Mouse (Mus musculus): ENCODE data around the gene Nf1. TPM values are rescaled to one million over a fixed set of nuclear protein-coding genes. Genes with fewer than 3 reads are reported as not detected.

The Nf1 gene
- polyA plus RNA-seq, 1 experiment from 2014 or later = 10.4 TPM

- Histone ChIP-seq H3K4me2 (ENCODE audit: low read depth, low read length, severe bottlenecking) (no peak overlapping the region), H3K27me3 (ENCODE audit: control insufficient read depth, insufficient read depth, low read length) (no peaks in the 10 kb centered on the region), H3K9ac (ENCODE audit: low read length) (no peak overlapping the region), H3K36me3 (ENCODE audit: control insufficient read depth, insufficient read depth, low read length) (no peaks in the 10 kb centered on the region), H3K4me3 (ENCODE audit: low read depth, low read length) (no peak overlapping the region), H3K9me3 (ENCODE audit: control insufficient read depth, low read length) (no peaks in the 10 kb centered on the region), H3K4me1 (replicated peaks; ENCODE audit: control insufficient read depth, insufficient read depth, low read length) (no peaks in the 10 kb centered on the region), H3K27ac (ENCODE audit: low read depth, low read length) (no peak overlapping the region)
- 86% methylated on average over 1 of the region's 1 CpGs for WGBS
- ATAC-seq (replicated peaks; ENCODE audit: low FRiP score) (no peak), DNase-seq (ENCODE audit: low spot score) (no peak)
Observed at GRCm38 (mm10) chr11:79519878-79520291, 180.4 kb downstream of the Nf1 start.

- Histone ChIP-seq H3K9me3 (ENCODE audit: control insufficient read depth, low read length) (no peaks in the 10 kb centered on the region), H3K9ac (ENCODE audit: low read length) (no peak overlapping the region), H3K4me1 (replicated peaks; ENCODE audit: control insufficient read depth, insufficient read depth, low read length) (no peaks in the 10 kb centered on the region), H3K27me3 (ENCODE audit: control insufficient read depth, insufficient read depth, low read length) (no peaks in the 10 kb centered on the region), H3K27ac (ENCODE audit: low read depth, low read length) (no peak overlapping the region), H3K4me3 (ENCODE audit: low read depth, low read length) (no peak overlapping the region), H3K4me2 (ENCODE audit: low read depth, low read length, severe bottlenecking) (no peak overlapping the region), H3K36me3 (ENCODE audit: control insufficient read depth, insufficient read depth, low read length) (no peaks in the 10 kb centered on the region)
- DNase-seq (ENCODE audit: low spot score) = no peak
- no peak for ATAC-seq (replicated peaks; ENCODE audit: low FRiP score)
Observed at GRCm38 (mm10) chr11:79520772-79521171, 181.3 kb downstream of the Nf1 start.

- Histone ChIP-seq H3K27ac (ENCODE audit: low read depth, low read length) (no peak overlapping the region), H3K9ac (ENCODE audit: low read length) (no peak overlapping the region)
Observed at GRCm38 (mm10) chr11:79521930-79522329, 182.4 kb downstream of the Nf1 start.

GRCm38 (mm10) chr11:79522944-79523343 is 183.5 kb downstream of the Nf1 start:
- DNase-seq (ENCODE audit: low spot score) (no peak), ATAC-seq (replicated peaks; ENCODE audit: low FRiP score) (no peak)
- Histone ChIP-seq H3K4me3 (ENCODE audit: low read depth, low read length) (no peak overlapping the region), H3K27ac (ENCODE audit: low read depth, low read length) (no peak overlapping the region), H3K4me2 (ENCODE audit: low read depth, low read length, severe bottlenecking) (no peak overlapping the region), H3K9me3 (ENCODE audit: control insufficient read depth, low read length) (no peaks in the 10 kb centered on the region), H3K9ac (ENCODE audit: low read length) (no peak overlapping the region), H3K4me1 (replicated peaks; ENCODE audit: control insufficient read depth, insufficient read depth, low read length) (no peaks in the 10 kb centered on the region), H3K27me3 (ENCODE audit: control insufficient read depth, insufficient read depth, low read length) (no peaks in the 10 kb centered on the region), H3K36me3 (ENCODE audit: control insufficient read depth, insufficient read depth, low read length) (no peaks in the 10 kb centered on the region)
- WGBS = 91% methylated on average over 1 of the region's 1 CpGs

More at GRCm38 (mm10) chr11:79521930-79522329, 182.4 kb downstream of the Nf1 start:
- Histone ChIP-seq H3K9me3 (ENCODE audit: control insufficient read depth, low read length) (no peaks in the 10 kb centered on the region), H3K4me3 (ENCODE audit: low read depth, low read length) (no peak overlapping the region), H3K36me3 (ENCODE audit: control insufficient read depth, insufficient read depth, low read length) (no peaks in the 10 kb centered on the region), H3K27me3 (ENCODE audit: control insufficient read depth, insufficient read depth, low read length) (no peaks in the 10 kb centered on the region), H3K4me1 (replicated peaks; ENCODE audit: control insufficient read depth, insufficient read depth, low read length) (no peaks in the 10 kb centered on the region), H3K4me2 (ENCODE audit: low read depth, low read length, severe bottlenecking) (no peak overlapping the region)
- DNase-seq (ENCODE audit: low spot score) = no peak
- no peak for ATAC-seq (replicated peaks; ENCODE audit: low FRiP score)

GRCm38 (mm10) chr11:79523560-79524309 is 184.2 kb downstream of the Nf1 start, which contains the start of gene Evi2b:
Gene Evi2b (minus strand): TSS chr11:79523762.
- WGBS = 89% methylated on average over 10 of the region's 10 CpGs
- DNase-seq (ENCODE audit: low spot score) (no peak), ATAC-seq (replicated peaks; ENCODE audit: low FRiP score) (no peak)
- Histone ChIP-seq H3K4me3 (ENCODE audit: low read depth, low read length) (no peak within 1 kb of the TSS), H3K27ac (ENCODE audit: low read depth, low read length) (no peak within 1 kb of the TSS), H3K4me1 (replicated peaks; ENCODE audit: control insufficient read depth, insufficient read depth, low read length) (no peaks in the 10 kb centered on the region), H3K36me3 (ENCODE audit: control insufficient read depth, insufficient read depth, low read length) (no peaks in the 10 kb centered on the region), H3K9ac (ENCODE audit: low read length) (no peak within 1 kb of the TSS), H3K4me2 (ENCODE audit: low read depth, low read length, severe bottlenecking) (no peak within 1 kb of the TSS), H3K9me3 (ENCODE audit: control insufficient read depth, low read length) (no peaks in the 10 kb centered on the region), H3K27me3 (ENCODE audit: control insufficient read depth, insufficient read depth, low read length) (no peaks in the 10 kb centered on the region)

GRCm38 (mm10) chr11:79524310-79524575 is 184.8 kb downstream of the Nf1 start:
- Histone ChIP-seq H3K4me1 (replicated peaks; ENCODE audit: control insufficient read depth, insufficient read depth, low read length) (no peaks in the 10 kb centered on the region), H3K27ac (ENCODE audit: low read depth, low read length) (no peak overlapping the region), H3K4me3 (ENCODE audit: low read depth, low read length) (no peak overlapping the region), H3K4me2 (ENCODE audit: low read depth, low read length, severe bottlenecking) (no peak overlapping the region), H3K27me3 (ENCODE audit: control insufficient read depth, insufficient read depth, low read length) (no peaks in the 10 kb centered on the region), H3K36me3 (ENCODE audit: control insufficient read depth, insufficient read depth, low read length) (no peaks in the 10 kb centered on the region), H3K9me3 (ENCODE audit: control insufficient read depth, low read length) (no peaks in the 10 kb centered on the region), H3K9ac (ENCODE audit: low read length) (no peak overlapping the region)
- 83% methylated on average over 1 of the region's 1 CpGs for WGBS
- DNase-seq (ENCODE audit: low spot score) (no peak), ATAC-seq (replicated peaks; ENCODE audit: low FRiP score) (no peak)

GRCm38 (mm10) chr11:79526549-79526948 is 187.1 kb downstream of the Nf1 start:
- Histone ChIP-seq H3K9me3 (ENCODE audit: control insufficient read depth, low read length) (no peaks in the 10 kb centered on the region), H3K36me3 (ENCODE audit: control insufficient read depth, insufficient read depth, low read length) (no peaks in the 10 kb centered on the region)

GRCm38 (mm10) chr11:79527015-79527738 is 187.7 kb downstream of the Nf1 start:
- H3K9ac ChIP-seq (ENCODE audit: low read length) = no peak overlapping the region
- ATAC-seq (replicated peaks; ENCODE audit: low FRiP score) (no peak), DNase-seq (ENCODE audit: low spot score) (no peak)
- H3K27ac ChIP-seq (ENCODE audit: low read depth, low read length) = no peak overlapping the region
- H3K4me3 ChIP-seq (ENCODE audit: low read depth, low read length) = no peak overlapping the region
- H3K36me3 ChIP-seq (ENCODE audit: control insufficient read depth, insufficient read depth, low read length) = no peaks in the 10 kb centered on the region
- H3K9me3 ChIP-seq (ENCODE audit: control insufficient read depth, low read length) = no peaks in the 10 kb centered on the region
- no peaks in the 10 kb centered on the region for H3K4me1 ChIP-seq (replicated peaks; ENCODE audit: control insufficient read depth, insufficient read depth, low read length)
- H3K4me2 ChIP-seq (ENCODE audit: low read depth, low read length, severe bottlenecking) = no peak overlapping the region
- no peaks in the 10 kb centered on the region for H3K27me3 ChIP-seq (ENCODE audit: control insufficient read depth, insufficient read depth, low read length)
- WGBS = 85% methylated on average over 15 of the region's 15 CpGs

More at GRCm38 (mm10) chr11:79526549-79526948, 187.1 kb downstream of the Nf1 start:
- no peak for ATAC-seq (replicated peaks; ENCODE audit: low FRiP score)
- no peak for DNase-seq (ENCODE audit: low spot score)
- no peak overlapping the region for H3K4me2 ChIP-seq (ENCODE audit: low read depth, low read length, severe bottlenecking)
- no peaks in the 10 kb centered on the region for H3K4me1 ChIP-seq (replicated peaks; ENCODE audit: control insufficient read depth, insufficient read depth, low read length)
- no peak overlapping the region for H3K27ac ChIP-seq (ENCODE audit: low read depth, low read length)
- 97% methylated on average over 3 of the region's 3 CpGs for WGBS
- H3K9ac ChIP-seq (ENCODE audit: low read length) = no peak overlapping the region
- no peaks in the 10 kb centered on the region for H3K27me3 ChIP-seq (ENCODE audit: control insufficient read depth, insufficient read depth, low read length)
- H3K4me3 ChIP-seq (ENCODE audit: low read depth, low read length) = no peak overlapping the region
